8 mouse cellular contexts compared by ENCODE assay signal in the genomic region with DNA sequence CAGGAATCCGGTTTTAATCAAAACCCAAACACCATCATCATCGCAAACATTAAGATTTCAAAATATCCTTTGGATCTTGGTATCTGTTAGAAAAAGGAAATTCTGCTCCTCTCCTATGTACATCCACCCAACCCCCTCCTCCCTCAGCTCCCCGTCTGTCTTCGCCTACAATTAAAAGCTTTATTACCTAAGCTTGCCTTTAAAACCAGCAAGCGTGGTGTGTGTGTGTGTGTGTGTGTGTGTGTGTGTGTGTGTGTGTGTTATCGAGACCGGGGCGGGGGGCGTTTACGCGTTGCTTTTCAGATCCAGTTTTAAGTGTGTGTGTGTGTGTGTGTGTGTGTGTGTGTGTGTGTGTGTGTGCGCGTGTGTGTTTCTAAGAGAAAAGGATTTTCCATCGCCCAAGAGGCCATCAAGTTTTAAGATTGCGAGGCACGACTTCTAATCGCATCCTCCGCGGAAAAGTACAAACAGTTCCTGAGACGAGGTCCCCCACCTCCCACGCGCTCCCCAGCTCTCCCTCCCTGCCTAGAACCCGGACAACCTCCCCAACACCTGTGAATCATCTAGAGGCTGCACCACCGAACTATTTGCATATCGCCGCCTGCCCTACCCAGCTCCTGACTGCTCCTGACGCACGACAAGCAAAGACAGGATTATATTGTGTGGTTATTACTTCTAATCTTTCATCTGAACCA. TPM values are rescaled to one million over a fixed set of nuclear protein-coding genes. Genes with fewer than 3 reads are reported as not detected.
DNase-seq lines count a peak whose midpoint lies in the region; ATAC-seq lines count a peak whose summit lies in the region.

No protein-coding gene starts in this region.

- no peaks in the 10 kb centered on the region; the same call in 1 of the 2 replicates for H3K27me3 ChIP-seq in kidney, embryonic 16.5 days (ENCODE audit: insufficient read depth, low read length)

- H3K27ac ChIP-seq in kidney, embryonic 16.5 days (ENCODE audit: low read length), result no peak overlapping the region

- H3K4me2 ChIP-seq in kidney, embryonic 16.5 days (replicated peaks; ENCODE audit: low read depth, low read length), result peak overlapping the region; percentile 51

- no peaks in the 10 kb centered on the region for H3K36me3 ChIP-seq in kidney, embryonic 16.5 days (ENCODE audit: insufficient read depth, low read length)

- DNase-seq in kidney, adult 18-20 months, result no peak
- peak; percentile 78 for DNase-seq in cerebellum, adult 8-10 months
- DNase-seq in frontal cortex, postnatal 10 days (ENCODE audit: low spot score in 2 of 2), result peak; percentile 47 to 72
- DNase-seq in left cerebral cortex, adult 9 months (ENCODE audit: low spot score in 2 of 2), result peak; percentile 81 to 88
- peak; percentile 31 for DNase-seq in retina, embryonic 14.5 days (ENCODE audit: low spot score)
- no peak for DNase-seq in thymus, adult 18-20 months
- no peak for DNase-seq in heart, postnatal 25 days (ENCODE audit: low spot score)

- intact Hi-C loops in heart, postnatal 25 days (cut with DNase I), result loop anchor here (10.0 kb wide), 1 partner anchor 173 kb away; the partner anchor contains the start of gene AL731706.2

- H3K9me3 ChIP-seq in kidney, embryonic 16.5 days (ENCODE audit: low read length), result no peaks in the 10 kb centered on the region

- H3K4me1 ChIP-seq in kidney, embryonic 16.5 days (ENCODE audit: insufficient read depth, low read length), result peaks cover 6% of the 10 kb centered on the region

- no peak overlapping the region; the same call in 1 of the 2 replicates for H3K4me3 ChIP-seq in kidney, embryonic 16.5 days (ENCODE audit: low read length)

- no peak overlapping the region for H3K9ac ChIP-seq in kidney, embryonic 16.5 days (replicated peaks; ENCODE audit: low read length)

- ATAC-seq in kidney, embryonic 16.5 days (ENCODE audit: low FRiP score, low TSS enrichment), result no peak

- WGBS in kidney, embryonic 16.5 days, result 3% methylated on average over 28 of the region's 28 CpGs

RNA-seq across cellular contexts. Expression of gene Snap25, which starts 1.4 kb away (rescaled TPM):
- polyA plus RNA-seq in kidney, embryonic 16.5 days (2015; fragmentation: Nextera tagmentation; extraction: Ambion mirVana), result 1.2 and 2.8 TPM in 2 replicates
- not detected for total RNA-seq in heart, postnatal 25 days (2021)

Comparison
In these comparisons a context has a peak if more than half of its experiments do, and no peak if none do; other contexts are left out.
1. DNase-seq: peak in cerebellum, adult 8-10 months (single experiment), frontal cortex, postnatal 10 days (2 of 2), left cerebral cortex, adult 9 months (2 of 2) and retina, embryonic 14.5 days (single experiment); none in kidney, adult 18-20 months (single experiment), thymus, adult 18-20 months (0 of 2) and heart, postnatal 25 days (single experiment).